Mouse (Mus musculus) limb, embryonic 14.5 days (tissue): ENCODE measurements around the gene Eps8l3. TPM values are rescaled to one million over a fixed set of nuclear protein-coding genes. Genes with fewer than 3 reads are reported as not detected.

Source experiments
- ATAC-seq: fragments of 200-750 bp; cut with Nextera tagmentation; 2 replicates; pipeline ENCODE4 v1.8.0; 2017; ENCODE audit warnings: low read depth, moderate number of reproducible peaks, moderate TSS enrichment; ENCODE audit not compliant: low FRiP score
- DNase-seq: peaks from one replicate; pipeline ENCODE4 v3.0.0-alpha.2; 2015; ENCODE audit warnings: low spot score
- H3K27ac ChIP-seq: fragments of 300-500 bp; sonication (generic); replicated peaks from 2 replicates; pipeline ENCODE4 v1.5.1; 2014; ENCODE audit warnings: low read depth, mild to moderate bottlenecking, low read length, moderate library complexity, mixed read lengths
- H3K27me3 ChIP-seq: fragments of 300-500 bp; sonication (generic); 2 replicates; pipeline ENCODE4 v1.6.1; 2014; ENCODE audit warnings: low read length, mixed read lengths; ENCODE audit not compliant: control insufficient read depth, insufficient read depth
- H3K36me3 ChIP-seq: fragments of 300-500 bp; sonication (generic); 2 replicates; pipeline ENCODE4 v1.6.1; 2014; ENCODE audit warnings: mild to moderate bottlenecking, low read length, moderate library complexity, mixed read lengths; ENCODE audit not compliant: control insufficient read depth, insufficient read depth
- H3K4me1 ChIP-seq: fragments of 300-500 bp; sonication (generic); 2 replicates; pipeline ENCODE4 v1.6.1; 2014; ENCODE audit warnings: antibody characterized with exemption, low read length, mixed read lengths; ENCODE audit not compliant: control insufficient read depth, insufficient read depth
- H3K4me2 ChIP-seq: fragments of 300-500 bp; sonication (generic); replicated peaks from 2 replicates; pipeline ENCODE4 v1.6.1; 2014; ENCODE audit warnings: low read depth, mild to moderate bottlenecking, low read length, moderate library complexity; ENCODE audit not compliant: severe bottlenecking
- H3K4me3 ChIP-seq: fragments of 300-500 bp; sonication (generic); replicated peaks from 2 replicates; pipeline ENCODE4 v1.5.1; 2014; ENCODE audit warnings: low read length
- H3K9ac ChIP-seq: fragments of 300-500 bp; sonication (generic); 2 replicates; pipeline ENCODE4 v1.6.1; 2014; ENCODE audit warnings: mild to moderate bottlenecking, low read depth, low read length, moderate library complexity; ENCODE audit not compliant: severe bottlenecking
- H3K9me3 ChIP-seq: fragments of 300-500 bp; sonication (generic); 2 replicates; pipeline ENCODE4 v1.6.1; 2016; ENCODE audit warnings: low read length; ENCODE audit not compliant: control insufficient read depth
- POLR2A ChIP-seq: fragments of 200-500 bp; IDR thresholded peaks from 2 replicates; pipeline ENCODE4 v1.8.0; 2012; ENCODE audit warnings: inconsistent platforms, mild to moderate bottlenecking, moderate library complexity, borderline replicate concordance; ENCODE audit not compliant: insufficient read depth, insufficient read length; ENCODE audit errors: extremely low read depth
- WGBS: fragments of 180-500 bp; shearing (Covaris S2); extraction: QIAGEN DNeasy Blood & Tissue Kit; methylation state at CpG from one replicate; pipeline ENCODE4 v1.1.7; 2014; 5-methylcytosine and 5-hydroxymethylcytosine counted together
- polyA plus RNA-seq, 2 experiments: library from polyadenylated mRNA; depleted of rRNA in 1 of 2; stranded (reverse) in 1 of 2; unstranded in 1 of 2; fragments of >200 nt; fragmentation: Nextera tagmentation in 1 of 2; extraction: Ambion mirVana in 1 of 2; gene quantifications; 2 replicates each; pipeline versions ENCODE4 v1.2.1 to v1.2.3; 2012 to 2014

The Eps8l3 gene
- polyA plus RNA-seq (2012; rRNA removed) (0.06 and 0.09 TPM in 2 replicates), polyA plus RNA-seq (2014; fragmentation: Nextera tagmentation; extraction: Ambion mirVana) (not detected in 2 replicates)

GRCm38 (mm10) chr3:107877005-107877404 lies at the start of gene Eps8l3:
Eps8l3 (plus strand) TSS chr3:107877229.
- no peak within 1 kb of the TSS for H3K4me3 ChIP-seq
- no peak within 1 kb of the TSS for H3K9ac ChIP-seq
- no peaks in the 10 kb centered on the region for H3K27me3 ChIP-seq
- TF ChIP-seq POLR2A: no peak
- no peak within 1 kb of the TSS for H3K4me2 ChIP-seq
- DNase-seq (no peak), ATAC-seq (no peak)
- H3K4me1 ChIP-seq: no peaks in the 10 kb centered on the region
- H3K36me3 ChIP-seq: no peaks in the 10 kb centered on the region
- WGBS: 86% methylated on average over 5 of the region's 5 CpGs
- H3K27ac ChIP-seq: no peak within 1 kb of the TSS
- H3K9me3 ChIP-seq: no peaks in the 10 kb centered on the region

DNA sequence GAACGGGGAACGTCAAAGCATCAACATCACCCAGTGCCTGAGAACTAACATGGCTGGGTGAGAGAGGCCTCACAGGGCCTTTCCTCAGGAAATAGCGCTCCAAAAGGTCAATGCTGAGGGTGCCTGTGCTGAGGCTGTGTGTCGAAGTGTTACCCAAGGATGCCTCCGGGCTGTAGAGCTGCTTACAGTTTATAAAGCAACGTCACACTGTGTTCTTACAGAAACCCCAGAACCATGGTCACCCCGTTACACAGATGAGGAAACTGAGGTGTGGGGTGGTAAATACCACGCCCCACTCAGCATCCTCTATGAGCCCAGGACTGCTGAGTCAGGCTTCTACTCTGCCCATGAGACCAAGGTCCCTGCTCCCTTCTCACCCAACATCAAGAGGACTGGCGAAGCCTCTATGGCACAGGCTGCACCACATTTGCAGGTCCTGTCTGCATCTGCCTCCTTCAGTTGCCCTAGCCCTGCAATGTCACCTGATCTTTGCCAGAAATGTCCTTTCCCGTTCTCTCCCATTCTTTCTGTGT lies 49.1 kb upstream of the Eps8l3 start:
- 85% methylated on average over 10 of the region's 10 CpGs for WGBS
- no peak for TF ChIP-seq POLR2A
- no peak overlapping the region for H3K27ac ChIP-seq
- no peak for DNase-seq
- no peak overlapping the region for H3K4me2 ChIP-seq
- H3K36me3 ChIP-seq: no peaks in the 10 kb centered on the region
- no peaks in the 10 kb centered on the region for H3K27me3 ChIP-seq
- H3K4me3 ChIP-seq: no peak overlapping the region
- H3K9ac ChIP-seq: no peak overlapping the region
- no peak for ATAC-seq
- 0 out of 2 replicates have a peak, but pooled peaks cover 4% of the 10 kb centered on the region for H3K4me1 ChIP-seq
- H3K9me3 ChIP-seq: no peaks in the 10 kb centered on the region

DNA sequence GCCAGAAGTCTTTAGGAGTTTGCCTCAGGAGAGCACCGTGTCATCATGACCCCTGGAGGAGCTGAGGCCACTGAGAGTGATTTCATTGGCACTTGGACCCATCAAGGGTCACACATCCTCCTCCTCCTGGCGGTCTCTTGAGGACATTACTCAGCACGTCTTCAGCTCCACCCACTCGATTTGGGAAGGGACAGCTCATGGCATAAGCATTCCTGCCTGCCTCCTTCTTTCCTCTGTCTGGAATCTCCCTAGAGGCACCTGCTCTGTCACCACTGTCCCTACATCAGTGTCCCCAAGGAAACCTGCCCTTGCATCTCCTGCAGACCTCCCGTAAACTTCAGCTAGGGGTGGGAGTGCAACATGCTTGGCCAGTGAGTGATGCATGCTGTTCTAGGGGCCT lies 48.5 kb upstream of the Eps8l3 start:
- TF ChIP-seq POLR2A: no peak
- Histone ChIP-seq H3K9me3 (no peaks in the 10 kb centered on the region), H3K9ac (no peak overlapping the region), H3K36me3 (no peaks in the 10 kb centered on the region), H3K27me3 (no peaks in the 10 kb centered on the region), H3K4me2 (no peak overlapping the region), H3K4me1 (0 out of 2 replicates have a peak, but pooled peaks cover 4% of the 10 kb centered on the region), H3K4me3 (no peak overlapping the region), H3K27ac (no peak overlapping the region)
- WGBS: 47% methylated on average over 5 of the region's 5 CpGs
- no peak for DNase-seq
- no peak for ATAC-seq

DNA sequence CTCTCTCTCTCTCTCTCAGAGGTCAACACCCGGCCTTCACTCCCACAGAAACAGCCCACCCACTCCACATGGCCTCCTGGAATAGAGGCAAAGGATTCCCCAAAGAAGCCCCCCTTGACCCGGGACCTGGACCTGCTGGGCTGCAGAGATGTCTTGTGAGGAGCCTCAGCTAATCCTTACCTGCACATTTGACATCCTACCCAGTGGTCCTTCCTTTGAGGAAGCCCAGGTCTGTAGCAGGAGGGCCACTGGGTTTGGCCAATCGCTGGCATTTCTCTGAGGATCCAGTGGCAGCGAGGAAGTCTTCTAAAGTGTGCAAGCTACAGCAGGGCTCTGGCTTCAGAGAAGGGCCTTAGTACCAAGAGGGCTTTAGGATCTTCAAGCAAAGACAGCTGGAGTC lies 48.0 kb upstream of the Eps8l3 start:
- no peak overlapping the region for H3K9ac ChIP-seq
- 72% methylated on average over 4 of the region's 4 CpGs for WGBS

DNA sequence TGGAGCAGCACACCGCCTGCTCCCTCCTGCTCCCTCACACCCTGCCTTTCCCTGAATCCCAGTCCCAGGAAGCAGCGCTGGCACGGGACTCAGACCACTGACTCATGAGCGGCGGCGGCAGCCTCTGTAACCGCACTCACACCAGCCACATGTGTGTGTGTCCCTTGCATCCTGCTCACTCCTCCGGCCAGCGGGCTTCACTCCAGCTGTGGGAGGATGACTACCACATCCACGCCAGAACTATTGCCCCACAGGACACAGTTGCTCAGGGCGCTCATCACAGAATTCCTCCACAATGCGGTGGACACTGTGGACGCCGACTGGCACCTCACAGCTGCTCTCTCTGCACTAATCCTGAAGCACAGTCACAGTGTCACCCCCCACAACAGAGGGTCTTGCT lies 47.4 kb upstream of the Eps8l3 start:
- Histone ChIP-seq H3K4me1 (0 out of 2 replicates have a peak, but pooled peaks cover 7% of the 10 kb centered on the region), H3K4me2 (no peak overlapping the region), H3K9me3 (no peaks in the 10 kb centered on the region), H3K27me3 (no peaks in the 10 kb centered on the region), H3K27ac (no peak overlapping the region), H3K36me3 (no peaks in the 10 kb centered on the region), H3K4me3 (no peak overlapping the region), H3K9ac (no peak overlapping the region)
- WGBS: 59% methylated on average over 14 of the region's 14 CpGs
- no peak for TF ChIP-seq POLR2A
- ATAC-seq (no peak), DNase-seq (no peak)

More for the DNA sequence above, 48.0 kb upstream of the Eps8l3 start:
- Histone ChIP-seq H3K27me3 (no peaks in the 10 kb centered on the region), H3K27ac (no peak overlapping the region), H3K9me3 (no peaks in the 10 kb centered on the region), H3K4me1 (0 out of 2 replicates have a peak, but pooled peaks cover 7% of the 10 kb centered on the region), H3K36me3 (no peaks in the 10 kb centered on the region), H3K4me2 (no peak overlapping the region), H3K4me3 (no peak overlapping the region)
- TF ChIP-seq POLR2A: no peak
- ATAC-seq (no peak), DNase-seq (no peak)
